Comparison of ENCODE assay signal across 9 mouse cellular contexts in the genomic region with DNA sequence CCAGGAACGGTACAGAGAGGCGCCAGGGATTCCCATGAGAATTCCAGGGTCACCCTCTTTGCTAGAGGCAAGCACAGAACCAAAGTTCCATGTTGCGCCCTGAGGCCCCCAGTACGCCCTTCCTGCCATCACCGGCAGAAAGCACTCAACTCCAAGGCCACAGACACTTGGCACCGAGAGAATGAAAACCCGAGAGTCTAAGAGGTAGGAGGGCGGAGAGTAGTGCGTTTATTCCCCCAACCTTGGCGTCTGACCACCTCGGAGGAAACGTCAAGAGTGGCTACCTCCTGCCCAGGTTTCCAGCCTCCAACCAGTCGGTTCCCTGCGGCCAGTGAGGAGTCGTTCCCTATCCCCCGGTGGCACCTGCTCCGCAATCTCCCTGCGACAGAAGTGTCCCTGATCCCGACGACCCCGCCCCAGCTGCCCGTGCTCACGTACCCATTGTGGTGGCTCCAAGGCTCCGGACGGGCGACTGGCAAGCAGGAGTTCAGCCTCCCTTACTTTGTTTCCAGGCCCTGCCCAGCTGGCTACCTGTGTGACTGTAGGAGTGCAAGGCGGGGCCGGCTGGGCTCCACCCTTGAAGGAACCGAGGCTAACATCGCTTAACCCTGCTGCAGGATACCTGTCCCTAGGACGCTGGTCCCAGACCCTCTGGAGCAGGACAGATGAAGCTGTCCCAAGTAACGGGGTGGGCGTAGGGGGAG. TPM values are rescaled to one million over a fixed set of nuclear protein-coding genes. Genes with fewer than 3 reads are reported as not detected.
DNase-seq lines count a peak whose midpoint lies in the region; ATAC-seq lines count a peak whose summit lies in the region.
"Had no signal": no experiment of that assay in that cellular context is flagged by ENCODE, and none has a peak within 500 bp of the region (broad histone marks: within the 10 kb centered on the region; RNA-seq: fewer than 3 reads in every experiment).

Slc15a1 (minus strand) TSS at position 472 of the 704 bp plus-strand sequence.

- H3K9ac ChIP-seq in heart, embryonic 12.5 days, result peak within 1 kb of the TSS; percentile 16; the same call in 1 of the 2 replicates
- no peak within 1 kb of the TSS for H3K9ac ChIP-seq in forebrain, embryonic 14.5 days (ENCODE audit: low read length)
- no peak within 1 kb of the TSS for H3K9ac ChIP-seq in liver, embryonic 12.5 days

- H3K4me2 ChIP-seq in heart, embryonic 12.5 days, result peak within 1 kb of the TSS; percentile 65
- peak within 1 kb of the TSS; percentile 39 for H3K4me2 ChIP-seq in forebrain, embryonic 14.5 days (ENCODE audit: low read length)
- H3K4me2 ChIP-seq in liver, embryonic 12.5 days, result peak within 1 kb of the TSS; percentile 44

- DNase-seq in heart, postnatal 14 days, result no peak
- DNase-seq in forebrain, embryonic 14.5 days (ENCODE audit: low spot score), result no peak
- DNase-seq in neural tube, embryonic 10.5 days (ENCODE audit: extremely low spot score, low spot score), result peak; percentile 20
- no peak for DNase-seq in Muller cell, postnatal 12 days (ENCODE audit: inconsistent ontology term)
- no peak for DNase-seq in adrenal gland, postnatal 36 days
- no peak for DNase-seq in MN1 (ENCODE audit: low spot score)

- no peak within 1 kb of the TSS for H3K27ac ChIP-seq in heart, embryonic 12.5 days (ENCODE audit: poor library complexity, severe bottlenecking)
- H3K27ac ChIP-seq in forebrain, embryonic 14.5 days (ENCODE audit: low read depth, low read length), result no peak within 1 kb of the TSS
- no peak within 1 kb of the TSS for H3K27ac ChIP-seq in liver, embryonic 12.5 days

- intact Hi-C loops in heart, postnatal 14 days (cut with DNase I), result no loop called here

- peak within 1 kb of the TSS; percentile 33 for H3K4me3 ChIP-seq in heart, embryonic 12.5 days
- no peak within 1 kb of the TSS for H3K4me3 ChIP-seq in forebrain, embryonic 14.5 days (ENCODE audit: low read depth, low read length)
- no peak within 1 kb of the TSS for H3K4me3 ChIP-seq in liver, embryonic 12.5 days
- H3K4me3 ChIP-seq: myocyte had no signal

- H3K9me3 ChIP-seq in heart, embryonic 12.5 days (replicated peaks), result no peaks in the 10 kb centered on the region
- H3K9me3 ChIP-seq in forebrain, embryonic 14.5 days (replicated peaks; ENCODE audit: control insufficient read depth, low read length), result no peaks in the 10 kb centered on the region
- no peaks in the 10 kb centered on the region for H3K9me3 ChIP-seq in liver, embryonic 12.5 days (replicated peaks)

- WGBS in heart, embryonic 12.5 days, result 9% methylated on average over 33 of the region's 33 CpGs
- 9% methylated on average over 33 of the region's 33 CpGs for WGBS in forebrain, embryonic 14.5 days
- 12% methylated on average over 33 of the region's 33 CpGs for WGBS in liver, embryonic 12.5 days (ENCODE audit: insufficient replicate concordance)

- peaks cover 42% of the 10 kb centered on the region for H3K27me3 ChIP-seq in heart, embryonic 12.5 days (replicated peaks)
- H3K27me3 ChIP-seq in forebrain, embryonic 14.5 days (replicated peaks; ENCODE audit: control insufficient read depth, insufficient read depth, low read length), result peaks cover 19% of the 10 kb centered on the region
- peaks cover 61% of the 10 kb centered on the region for H3K27me3 ChIP-seq in liver, embryonic 12.5 days (replicated peaks)

- no peak for ATAC-seq in heart, embryonic 12.5 days (ENCODE audit: insufficient number of reproducible peaks, low FRiP score)
- no peak for ATAC-seq in forebrain, embryonic 14.5 days
- no peak for ATAC-seq in liver, embryonic 12.5 days

- no peaks in the 10 kb centered on the region for H3K36me3 ChIP-seq in heart, embryonic 12.5 days
- H3K36me3 ChIP-seq in forebrain, embryonic 14.5 days (ENCODE audit: control insufficient read depth, insufficient read depth, low read length), result no peaks in the 10 kb centered on the region
- no peaks in the 10 kb centered on the region for H3K36me3 ChIP-seq in liver, embryonic 12.5 days

- peaks cover 11% of the 10 kb centered on the region for H3K4me1 ChIP-seq in heart, embryonic 12.5 days (replicated peaks)
- no peaks in the 10 kb centered on the region; the same call in 1 of the 2 replicates for H3K4me1 ChIP-seq in forebrain, embryonic 14.5 days (ENCODE audit: control insufficient read depth, insufficient read depth, low read length)
- no peaks in the 10 kb centered on the region for H3K4me1 ChIP-seq in liver, embryonic 12.5 days

RNA-seq across cellular contexts. Expression of gene Slc15a1, which starts in this region (rescaled TPM):
- 0.13 TPM in 1 of 2 replicates, not detected in the other for polyA plus RNA-seq in heart, embryonic 12.5 days (2016; fragmentation: Nextera tagmentation; extraction: Ambion mirVana)
- total RNA-seq in heart, postnatal 14 days (2021), result not detected
- not detected in 2 replicates for polyA plus RNA-seq in forebrain, embryonic 14.5 days (2014; fragmentation: Nextera tagmentation; extraction: Ambion mirVana)
- polyA plus RNA-seq in liver, embryonic 12.5 days (2016; fragmentation: Nextera tagmentation; extraction: Ambion mirVana), result not detected in 2 replicates
- total RNA-seq in adrenal gland, postnatal 36 days (2021), result not detected
- polyA plus RNA-seq: myocyte had no signal
